Mouse (Mus musculus) intestine, embryonic 14.5 days (tissue): ENCODE data around the gene Usp35. TPM values are rescaled to one million over a fixed set of nuclear protein-coding genes. Genes with fewer than 3 reads are reported as not detected.
A peak's percentile ranks its signal among the peaks of the same experiment; 100 is the strongest.

ENCODE experiments used
- ATAC-seq: fragments of 200-750 bp; cut with Nextera tagmentation; replicated peaks from 2 replicates; pipeline ENCODE4 v1.8.0; 2017; ENCODE audit warnings: low read depth, moderate number of reproducible peaks, moderate TSS enrichment, moderate library complexity; ENCODE audit not compliant: low FRiP score, low TSS enrichment
- DNase-seq: peaks from one replicate; pipeline ENCODE4 v3.0.0-alpha.2; 2018; ENCODE audit warnings: low spot score
- H3K27ac ChIP-seq: fragments of 300-500 bp; sonication (generic); 2 replicates; pipeline ENCODE4 v1.5.1; 2014; ENCODE audit warnings: low read depth, mild to moderate bottlenecking, control low read depth
- H3K27me3 ChIP-seq: fragments of 300-500 bp; sonication (generic); replicated peaks from 2 replicates; pipeline ENCODE4 v1.6.1; 2014; ENCODE audit warnings: low read length, control low read depth; ENCODE audit not compliant: control insufficient read depth, insufficient read depth
- H3K36me3 ChIP-seq: fragments of 300-500 bp; sonication (generic); 2 replicates; pipeline ENCODE4 v1.6.1; 2014; ENCODE audit warnings: low read length, control low read depth; ENCODE audit not compliant: control insufficient read depth, insufficient read depth
- H3K4me1 ChIP-seq: fragments of 300-500 bp; sonication (generic); replicated peaks from 2 replicates; pipeline ENCODE4 v1.6.1; 2014; ENCODE audit warnings: low read length, control low read depth, mixed read lengths; ENCODE audit not compliant: control insufficient read depth, insufficient read depth
- H3K4me2 ChIP-seq: fragments of 300-500 bp; sonication (generic); 2 replicates; pipeline ENCODE4 v1.6.1; 2014; ENCODE audit warnings: low read length
- H3K4me3 ChIP-seq: fragments of 300-500 bp; sonication (generic); 2 replicates; pipeline ENCODE4 v1.5.1; 2014; ENCODE audit warnings: low read depth, low read length, control low read depth, mixed read lengths
- H3K9ac ChIP-seq: fragments of 300-500 bp; sonication (generic); 2 replicates; pipeline ENCODE4 v1.6.1; 2014; ENCODE audit warnings: mild to moderate bottlenecking, low read length
- H3K9me3 ChIP-seq: fragments of 300-500 bp; sonication (generic); 2 replicates; pipeline ENCODE4 v1.6.1; 2016; ENCODE audit warnings: low read length, control low read depth; ENCODE audit not compliant: control insufficient read depth
- WGBS: fragments of 180-500 bp; shearing (Covaris S2); extraction: QIAGEN DNeasy Blood & Tissue Kit; methylation state at CpG from one replicate; pipeline ENCODE4 v1.1.7; 2014; 5-methylcytosine and 5-hydroxymethylcytosine counted together
- polyA plus RNA-seq: library from polyadenylated mRNA; unstranded; fragments of >200 nt; fragmentation: Nextera tagmentation; extraction: Ambion mirVana; gene quantifications from 2 replicates; pipeline ENCODE4 v1.2.1, GENCODE M21; 2014

Gene Usp35
- polyA plus RNA-seq = 2.1 and 3.4 TPM in 2 replicates

GRCm38 (mm10) chr7:97331726-97332666, at the start of gene Usp35, which contains the start of gene Kctd21:
TSS of gene Usp35 (minus strand) at chr7:97332020.
TSS of gene Kctd21 (plus strand) at chr7:97332327.
- peak within 1 kb of the TSS; percentile 79 for H3K4me3 ChIP-seq
- no peaks in the 10 kb centered on the region; the same call in 1 of the 2 replicates for H3K27me3 ChIP-seq
- H3K36me3 ChIP-seq = no peaks in the 10 kb centered on the region
- peaks cover 14% of the 10 kb centered on the region for H3K4me1 ChIP-seq
- WGBS = 1% methylated on average over 68 of the region's 68 CpGs
- no peaks in the 10 kb centered on the region for H3K9me3 ChIP-seq
- ATAC-seq = peak; percentile 99
- H3K9ac ChIP-seq = peak within 1 kb of the TSS; percentile 64
- peak within 1 kb of the TSS; percentile 80 for H3K4me2 ChIP-seq
- DNase-seq = peak; percentile 92
- H3K27ac ChIP-seq = no peak within 1 kb of the TSS

- Histone ChIP-seq H3K9me3 (no peaks in the 10 kb centered on the region), H3K4me3 (no peak overlapping the region), H3K27ac (no peak overlapping the region), H3K9ac (no peak overlapping the region), H3K27me3 (no peaks in the 10 kb centered on the region), H3K4me1 (no peaks in the 10 kb centered on the region), H3K4me2 (no peak overlapping the region), H3K36me3 (peaks cover 96% of the 10 kb centered on the region)
- ATAC-seq (no peak), DNase-seq (peak; percentile 25)
- 94% methylated on average over 5 of the region's 5 CpGs for WGBS
Observed at GRCm38 (mm10) chr7:97380500-97381123, 48.8 kb upstream of the Usp35 start.

GRCm38 (mm10) chr7:97379304-97379703, 47.5 kb upstream of the Usp35 start:
- Histone ChIP-seq H3K4me1 (no peaks in the 10 kb centered on the region), H3K27ac (no peak overlapping the region), H3K4me3 (no peak overlapping the region), H3K9ac (no peak overlapping the region), H3K9me3 (no peaks in the 10 kb centered on the region), H3K27me3 (no peaks in the 10 kb centered on the region), H3K36me3 (peaks cover 95% of the 10 kb centered on the region), H3K4me2 (no peak overlapping the region)
- ATAC-seq (no peak), DNase-seq (peak; percentile 12)
- WGBS = 92% methylated on average over 5 of the region's 5 CpGs

- H3K9me3 ChIP-seq = no peaks in the 10 kb centered on the region
- no peak for ATAC-seq
- WGBS = 91% methylated on average over 2 of the region's 2 CpGs
- no peak overlapping the region for H3K27ac ChIP-seq
- H3K36me3 ChIP-seq = peaks cover 62% of the 10 kb centered on the region
- DNase-seq = no peak
- H3K4me3 ChIP-seq = no peak overlapping the region
- H3K4me2 ChIP-seq = no peak overlapping the region
- no peaks in the 10 kb centered on the region for H3K27me3 ChIP-seq
- peaks cover 7% of the 10 kb centered on the region for H3K4me1 ChIP-seq
- no peak overlapping the region for H3K9ac ChIP-seq
Observed at GRCm38 (mm10) chr7:97375906-97376305, 44.1 kb upstream of the Usp35 start.

GRCm38 (mm10) chr7:97375101-97375500, 43.3 kb upstream of the Usp35 start:
- Histone ChIP-seq H3K4me3 (no peak overlapping the region), H3K4me1 (peaks cover 10% of the 10 kb centered on the region), H3K4me2 (no peak overlapping the region), H3K27me3 (no peaks in the 10 kb centered on the region), H3K9ac (no peak overlapping the region), H3K27ac (no peak overlapping the region), H3K36me3 (peaks cover 54% of the 10 kb centered on the region), H3K9me3 (no peaks in the 10 kb centered on the region)
- DNase-seq (no peak), ATAC-seq (no peak)
- 92% methylated on average over 9 of the region's 9 CpGs for WGBS

- no peaks in the 10 kb centered on the region for H3K27me3 ChIP-seq
- no peak overlapping the region for H3K4me2 ChIP-seq
- no peak overlapping the region for H3K27ac ChIP-seq
- no peaks in the 10 kb centered on the region for H3K9me3 ChIP-seq
- 71% methylated on average over 1 of the region's 1 CpGs for WGBS
- DNase-seq (no peak), ATAC-seq (peak; percentile 62; the same call in 1 of the 2 replicates)
- no peak overlapping the region for H3K9ac ChIP-seq
- H3K36me3 ChIP-seq = no peaks in the 10 kb centered on the region
- H3K4me3 ChIP-seq = no peak overlapping the region
- H3K4me1 ChIP-seq = peaks cover 3% of the 10 kb centered on the region
Observed at GRCm38 (mm10) chr7:97365887-97366286, 34.1 kb upstream of the Usp35 start.

- Histone ChIP-seq H3K36me3 (no peaks in the 10 kb centered on the region), H3K4me2 (no peak overlapping the region), H3K9me3 (no peaks in the 10 kb centered on the region), H3K27ac (no peak overlapping the region), H3K4me3 (no peak overlapping the region), H3K4me1 (no peaks in the 10 kb centered on the region), H3K27me3 (no peaks in the 10 kb centered on the region), H3K9ac (no peak overlapping the region)
- WGBS = 38% methylated on average over 4 of the region's 4 CpGs
- no peak for DNase-seq
- ATAC-seq = no peak
Observed at GRCm38 (mm10) chr7:97361467-97361866, 29.6 kb upstream of the Usp35 start.

GRCm38 (mm10) chr7:97360955-97361354, 29.1 kb upstream of the Usp35 start:
- WGBS = 52% methylated on average over 3 of the region's 3 CpGs
- DNase-seq = no peak
- no peak for ATAC-seq

More at GRCm38 (mm10) chr7:97360955-97361354, 29.1 kb upstream of the Usp35 start:
- Histone ChIP-seq H3K27ac (no peak overlapping the region), H3K4me2 (no peak overlapping the region), H3K9ac (no peak overlapping the region), H3K4me3 (no peak overlapping the region), H3K27me3 (no peaks in the 10 kb centered on the region), H3K9me3 (no peaks in the 10 kb centered on the region), H3K4me1 (no peaks in the 10 kb centered on the region), H3K36me3 (no peaks in the 10 kb centered on the region)
